Mouse (Mus musculus): ENCODE measurements at regions not wholly inside any gene's neighbourhood (a gene's known extent, or its start where the extent isn't known, plus 50 kb on each side); places are given as distances from the start of the nearest gene placed in this dataset.

GRCm38 (mm10) chr13:15931553-15932162 lies 80.0 kb upstream of the Inhba start:
- no peak for DNase-seq

- no peak for DNase-seq
Measured at GRCm38 (mm10) chr13:15935689-15936088, 76.0 kb upstream of the Inhba start.

- no peak for DNase-seq
Measured at GRCm38 (mm10) chr13:15936109-15936508, 75.5 kb upstream of the Inhba start.

- no peak for DNase-seq
Measured at GRCm38 (mm10) chr13:15950143-15950542, 61.5 kb upstream of the Inhba start.

- no peak for DNase-seq
Measured at GRCm38 (mm10) chr13:15950885-15951610, 60.6 kb upstream of the Inhba start.

All from thymus, postnatal 4 days (tissue).